Mouse (Mus musculus) midbrain, embryonic 11.5 days (tissue): ENCODE results near the gene Tas2r135. TPM values are rescaled to one million over a fixed set of nuclear protein-coding genes. Genes with fewer than 3 reads are reported as not detected.

Source experiments
- ATAC-seq: fragments of 200-750 bp; cut with Nextera tagmentation; 2 replicates; pipeline ENCODE4 v1.8.0; 2017; ENCODE audit warnings: moderate TSS enrichment, moderate library complexity; ENCODE audit not compliant: low FRiP score
- DNase-seq: peaks from one replicate; pipeline ENCODE4 v3.0.0; 2015; ENCODE audit warnings: low spot score; ENCODE audit errors: missing footprints
- H3K27ac ChIP-seq: fragments of 300-500 bp; sonication (generic); 2 replicates; pipeline ENCODE4 v1.5.1; 2014; ENCODE audit warnings: low read depth, low read length
- H3K27me3 ChIP-seq: fragments of 300-500 bp; sonication (generic); 2 replicates; pipeline ENCODE4 v1.6.1; 2014; ENCODE audit warnings: mild to moderate bottlenecking, low read length, moderate library complexity, mixed read lengths; ENCODE audit not compliant: control insufficient read depth, insufficient read depth
- H3K36me3 ChIP-seq: fragments of 300-500 bp; sonication (generic); 2 replicates; pipeline ENCODE4 v1.6.1; 2014; ENCODE audit warnings: mild to moderate bottlenecking, low read length, moderate library complexity, mixed read lengths; ENCODE audit not compliant: control insufficient read depth, insufficient read depth
- H3K4me1 ChIP-seq: fragments of 300-500 bp; sonication (generic); 2 replicates; pipeline ENCODE4 v1.6.1; 2014; ENCODE audit warnings: low read length; ENCODE audit not compliant: control insufficient read depth, insufficient read depth
- H3K4me2 ChIP-seq: fragments of 300-500 bp; sonication (generic); 2 replicates; pipeline ENCODE4 v1.6.1; 2014; ENCODE audit warnings: mild to moderate bottlenecking, moderate library complexity
- H3K4me3 ChIP-seq: fragments of 300-500 bp; sonication (generic); 2 replicates; pipeline ENCODE4 v1.5.1; 2014; ENCODE audit warnings: low read depth, low read length
- H3K9ac ChIP-seq: fragments of 300-500 bp; sonication (generic); 2 replicates; pipeline ENCODE4 v1.6.1; 2014; ENCODE audit warnings: low read length
- H3K9me3 ChIP-seq: fragments of 300-500 bp; sonication (generic); 2 replicates; pipeline ENCODE4 v1.6.1; 2016; ENCODE audit warnings: low read length; ENCODE audit not compliant: control insufficient read depth
- WGBS: fragments of 180-500 bp; shearing (Covaris S2); extraction: QIAGEN DNeasy Blood & Tissue Kit; methylation state at CpG from one replicate; pipeline ENCODE4 v1.1.7; 2014; 5-methylcytosine and 5-hydroxymethylcytosine counted together
- polyA plus RNA-seq: library from polyadenylated mRNA; unstranded; fragments of >200 nt; fragmentation: Nextera tagmentation; extraction: Ambion mirVana; gene quantifications from 2 replicates; pipeline ENCODE4 v1.2.1, GENCODE M21; 2014

Tas2r135 gene
- polyA plus RNA-seq, 1 experiment from 2014 or later: not detected

DNA sequence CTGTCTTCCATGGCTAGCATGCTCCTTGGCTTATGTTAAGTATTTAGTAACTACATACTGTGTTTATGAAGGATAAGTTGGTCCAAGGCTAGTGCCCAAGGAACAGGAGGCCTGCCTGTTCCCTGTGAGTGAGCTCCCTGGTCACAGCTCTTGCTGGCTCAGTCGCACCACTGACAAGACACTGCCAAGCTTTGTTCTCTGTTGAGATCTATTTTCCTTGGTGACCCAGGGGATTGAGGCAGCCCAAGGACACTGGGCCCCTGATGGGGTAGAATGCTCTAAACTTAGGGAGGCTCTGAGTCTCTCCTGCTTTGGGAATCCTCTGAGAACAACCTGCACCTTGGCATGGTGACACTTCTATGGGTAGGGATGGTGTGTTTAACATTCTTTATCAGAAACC, 43.2 kb upstream of the Tas2r135 start:
- H3K9me3 ChIP-seq: no peaks in the 10 kb centered on the region
- H3K4me3 ChIP-seq: no peak overlapping the region
- H3K27ac ChIP-seq: no peak overlapping the region
- DNase-seq: no peak
- no peaks in the 10 kb centered on the region for H3K4me1 ChIP-seq
- H3K4me2 ChIP-seq: no peak overlapping the region
- 73% methylated on average over 1 of the region's 1 CpGs for WGBS
- H3K36me3 ChIP-seq: peaks cover 6% of the 10 kb centered on the region; the same call in 1 of the 2 replicates
- ATAC-seq: no peak
- no peak overlapping the region for H3K9ac ChIP-seq
- no peaks in the 10 kb centered on the region for H3K27me3 ChIP-seq

DNA sequence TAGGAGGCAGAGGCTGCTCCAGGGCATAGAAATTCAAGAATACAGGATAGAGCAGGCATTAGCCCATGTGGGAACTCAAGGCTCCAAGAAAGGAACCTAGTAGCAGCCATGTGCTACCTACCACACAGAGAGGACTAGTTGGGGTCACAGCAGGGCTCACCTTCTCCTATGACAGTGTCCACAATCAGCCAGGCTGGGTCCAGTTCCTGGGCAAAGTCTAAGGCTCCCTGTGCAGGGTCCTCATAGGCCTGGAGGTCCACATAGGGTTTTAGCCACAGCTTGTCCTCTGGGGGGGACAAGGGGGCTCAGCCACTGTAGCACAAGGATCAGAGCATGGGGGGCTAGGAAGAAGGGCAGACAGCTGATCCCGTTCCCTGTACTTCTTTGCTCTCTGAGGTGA, 42.7 kb upstream of the Tas2r135 start:
- H3K27ac ChIP-seq: no peak overlapping the region
- H3K4me1 ChIP-seq: no peaks in the 10 kb centered on the region
- WGBS: 75% methylated on average over 1 of the region's 1 CpGs

DNA sequence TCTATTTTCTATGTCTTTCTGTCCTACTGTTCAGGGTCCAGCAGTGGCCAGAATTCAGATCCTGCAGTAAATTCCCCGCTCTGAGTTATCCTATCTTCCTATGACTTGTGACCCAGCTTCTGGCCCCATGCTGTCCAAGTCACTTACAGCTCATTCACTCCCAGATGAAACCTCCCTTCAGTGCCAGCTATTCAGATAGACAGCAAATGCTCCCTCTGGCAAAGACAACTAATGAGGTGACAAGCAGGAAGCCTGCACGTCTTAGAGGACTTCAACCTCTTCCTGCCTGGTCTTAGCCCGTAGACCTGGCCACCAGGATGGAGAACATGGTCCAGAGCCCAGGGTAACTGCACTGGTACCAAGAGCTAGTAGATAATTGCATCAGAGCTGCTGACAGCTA, 42.3 kb upstream of the Tas2r135 start:
- Histone ChIP-seq H3K9ac (no peak overlapping the region), H3K27ac (no peak overlapping the region), H3K27me3 (no peaks in the 10 kb centered on the region), H3K4me1 (no peaks in the 10 kb centered on the region), H3K4me3 (no peak overlapping the region), H3K4me2 (no peak overlapping the region), H3K9me3 (no peaks in the 10 kb centered on the region), H3K36me3 (peaks cover 2% of the 10 kb centered on the region; the same call in 1 of the 2 replicates)
- ATAC-seq: no peak
- 67% methylated on average over 3 of the region's 3 CpGs for WGBS
- no peak for DNase-seq

More for the DNA sequence above, 42.7 kb upstream of the Tas2r135 start:
- Histone ChIP-seq H3K36me3 (peaks cover 6% of the 10 kb centered on the region; the same call in 1 of the 2 replicates), H3K9ac (no peak overlapping the region), H3K27me3 (no peaks in the 10 kb centered on the region), H3K9me3 (no peaks in the 10 kb centered on the region), H3K4me3 (no peak overlapping the region), H3K4me2 (no peak overlapping the region)
- ATAC-seq (no peak), DNase-seq (no peak)

DNA sequence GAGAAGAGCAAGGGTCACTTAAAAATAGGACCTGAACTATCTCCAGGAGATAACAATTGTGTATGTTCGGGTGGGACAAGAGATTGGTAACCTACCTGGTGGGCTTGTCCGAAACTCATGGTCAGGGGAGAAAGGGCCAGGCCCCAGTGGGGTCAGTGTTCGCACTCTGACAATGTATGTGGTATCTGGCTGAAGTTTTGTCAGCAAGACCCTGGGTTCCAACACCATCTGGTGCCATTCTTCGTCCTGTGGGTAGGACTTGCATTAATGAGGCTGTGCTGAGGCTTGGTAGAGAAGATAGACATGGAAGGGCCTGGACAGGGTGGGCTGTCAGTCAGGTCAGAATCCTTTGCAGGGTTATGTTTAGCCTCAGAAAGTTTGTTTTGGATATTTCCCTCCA, 41.2 kb upstream of the Tas2r135 start:
- H3K9me3 ChIP-seq: no peaks in the 10 kb centered on the region
- H3K9ac ChIP-seq: no peak overlapping the region
- no peaks in the 10 kb centered on the region for H3K4me1 ChIP-seq
- H3K27me3 ChIP-seq: no peaks in the 10 kb centered on the region
- H3K4me3 ChIP-seq: no peak overlapping the region
- H3K36me3 ChIP-seq: no peaks in the 10 kb centered on the region
- 84% methylated on average over 4 of the region's 4 CpGs for WGBS
- DNase-seq (no peak), ATAC-seq (no peak)
- no peak overlapping the region for H3K27ac ChIP-seq
- H3K4me2 ChIP-seq: no peak overlapping the region

- no peak overlapping the region for H3K9ac ChIP-seq
- WGBS: 92% methylated on average over 15 of the region's 15 CpGs
- peaks cover 1% of the 10 kb centered on the region; the same call in 1 of the 2 replicates for H3K4me1 ChIP-seq
- DNase-seq (no peak), ATAC-seq (no peak)
- no peaks in the 10 kb centered on the region for H3K27me3 ChIP-seq
- H3K27ac ChIP-seq: no peak overlapping the region
- H3K9me3 ChIP-seq: no peaks in the 10 kb centered on the region
- H3K4me3 ChIP-seq: no peak overlapping the region
- no peak overlapping the region for H3K4me2 ChIP-seq
- H3K36me3 ChIP-seq: no peaks in the 10 kb centered on the region
Observed at GRCm38 (mm10) chr6:42364607-42365006, 40.6 kb upstream of the Tas2r135 start.

DNA sequence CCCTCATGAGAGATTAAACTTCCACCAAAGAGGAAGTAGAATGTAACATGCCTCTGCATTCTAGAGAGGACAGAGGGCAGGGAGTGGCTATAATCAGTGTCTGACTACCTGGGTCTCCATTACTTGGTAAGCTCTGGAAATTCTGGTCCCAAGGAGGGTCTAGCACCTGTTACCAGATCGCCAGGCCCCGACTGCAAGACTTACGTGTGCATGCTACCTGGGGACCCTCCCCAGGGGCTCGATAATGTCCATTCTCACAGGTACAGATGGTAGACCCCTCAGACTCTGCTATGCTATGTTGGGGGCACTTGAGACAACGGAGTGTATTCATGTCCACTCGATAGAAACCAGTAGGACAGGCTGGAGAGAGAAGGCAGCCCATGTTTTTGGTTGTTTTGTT, 40.0 kb upstream of the Tas2r135 start:
- DNase-seq: no peak
- ATAC-seq: no peak
- WGBS: 91% methylated on average over 6 of the region's 6 CpGs

GRCm38 (mm10) chr6:42369870-42370269, 35.4 kb upstream of the Tas2r135 start:
- peaks cover 13% of the 10 kb centered on the region for H3K4me1 ChIP-seq
- no peak overlapping the region for H3K27ac ChIP-seq
- H3K9me3 ChIP-seq: no peaks in the 10 kb centered on the region
- DNase-seq: peak; percentile 91
- no peak overlapping the region for H3K4me3 ChIP-seq
- no peak overlapping the region for H3K4me2 ChIP-seq
- ATAC-seq: peak; percentile 43
- WGBS: 5% methylated on average over 3 of the region's 3 CpGs
- no peaks in the 10 kb centered on the region for H3K36me3 ChIP-seq
- peaks cover 11% of the 10 kb centered on the region for H3K27me3 ChIP-seq
- no peak overlapping the region for H3K9ac ChIP-seq

More for the DNA sequence above, 40.0 kb upstream of the Tas2r135 start:
- no peaks in the 10 kb centered on the region for H3K27me3 ChIP-seq
- no peaks in the 10 kb centered on the region for H3K9me3 ChIP-seq
- no peaks in the 10 kb centered on the region for H3K36me3 ChIP-seq
- no peak overlapping the region for H3K4me3 ChIP-seq
- no peak overlapping the region for H3K9ac ChIP-seq
- H3K27ac ChIP-seq: no peak overlapping the region
- peaks cover 6% of the 10 kb centered on the region; the same call in 1 of the 2 replicates for H3K4me1 ChIP-seq
- H3K4me2 ChIP-seq: no peak overlapping the region

DNA sequence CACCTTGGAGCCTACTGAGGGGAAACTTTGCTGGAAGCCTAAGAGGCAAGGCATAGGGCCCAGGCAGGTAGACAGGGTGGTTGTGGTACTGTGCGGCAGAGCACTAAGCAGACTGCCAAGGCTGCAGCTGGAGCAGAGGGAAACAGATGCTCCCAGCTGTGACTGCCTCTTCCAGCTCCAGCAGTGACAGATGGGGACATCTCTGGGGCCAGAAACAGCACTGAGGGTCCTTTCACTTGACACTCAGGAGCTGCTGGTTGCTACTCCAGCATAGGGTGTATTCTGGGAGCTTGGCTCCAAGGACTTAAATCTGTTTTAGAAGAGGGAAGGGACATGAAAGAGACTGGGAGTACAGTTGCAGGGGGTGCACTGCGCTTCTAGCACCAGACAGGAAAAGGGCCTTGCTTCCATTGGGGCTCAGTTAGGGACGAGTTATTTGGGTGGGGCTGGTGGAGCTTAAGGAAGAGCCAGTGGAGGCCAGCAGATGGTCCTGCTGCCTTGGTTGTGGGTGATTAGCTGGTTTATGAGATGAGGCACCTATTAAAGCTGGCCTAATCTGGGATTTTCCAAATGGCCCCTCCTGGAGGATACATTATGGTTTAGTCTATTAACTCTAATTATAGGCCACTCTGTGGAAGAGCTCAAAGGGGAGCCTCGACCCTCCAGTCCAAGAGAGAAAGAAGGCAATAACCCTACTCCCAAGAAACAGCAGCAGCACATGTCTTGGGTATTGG, 34.4 kb upstream of the Tas2r135 start:
- no peak overlapping the region for H3K4me3 ChIP-seq
- DNase-seq: no peak
- no peak overlapping the region for H3K4me2 ChIP-seq
- no peak overlapping the region for H3K9ac ChIP-seq
- WGBS: 40% methylated on average over 4 of the region's 4 CpGs
- no peak overlapping the region for H3K27ac ChIP-seq
- no peaks in the 10 kb centered on the region for H3K36me3 ChIP-seq
- peaks cover 13% of the 10 kb centered on the region for H3K27me3 ChIP-seq
- ATAC-seq: no peak
- H3K4me1 ChIP-seq: peaks cover 13% of the 10 kb centered on the region
- no peaks in the 10 kb centered on the region for H3K9me3 ChIP-seq

- peak; percentile 5; the same call in 1 of the 2 replicates for ATAC-seq
- H3K4me1 ChIP-seq: peaks cover 13% of the 10 kb centered on the region
Observed at GRCm38 (mm10) chr6:42372001-42372400, 33.2 kb upstream of the Tas2r135 start.

More at GRCm38 (mm10) chr6:42372001-42372400, 33.2 kb upstream of the Tas2r135 start:
- Histone ChIP-seq H3K27ac (no peak overlapping the region), H3K9ac (no peak overlapping the region), H3K27me3 (peaks cover 13% of the 10 kb centered on the region), H3K9me3 (no peaks in the 10 kb centered on the region), H3K36me3 (no peaks in the 10 kb centered on the region), H3K4me2 (no peak overlapping the region), H3K4me3 (no peak overlapping the region)
- DNase-seq: no peak
- 3% methylated on average over 3 of the region's 3 CpGs for WGBS
